Mouse (Mus musculus) thymus, adult 2 months (tissue): ENCODE results near the gene Kcnh2.

ENCODE experiments used
- CTCF ChIP-seq: fragments of 200-500 bp; IDR thresholded peaks from 2 replicates; pipeline ENCODE4 v1.5.1; 2012; ENCODE audit warnings: mild to moderate bottlenecking, control low read depth, low read length, moderate library complexity, borderline replicate concordance; ENCODE audit not compliant: control insufficient read depth, poor library complexity, insufficient read depth; ENCODE audit errors: extremely low read depth
- POLR2A ChIP-seq: fragments of 200-500 bp; IDR thresholded peaks from 2 replicates; pipeline ENCODE4 v1.6.1; 2012; ENCODE audit warnings: mild to moderate bottlenecking, low read length, control low read depth, moderate library complexity; ENCODE audit not compliant: control insufficient read depth, poor library complexity, insufficient read depth; ENCODE audit errors: extremely low read depth

- TF ChIP-seq CTCF, result no peak
- no peak for TF ChIP-seq POLR2A
Observed at GRCm38 (mm10) chr5:24387264-24388241, 36.1 kb upstream of the Kcnh2 start.
